Mouse (Mus musculus): ENCODE measurements around the gene Ficd. TPM values are rescaled to one million over a fixed set of nuclear protein-coding genes. Genes with fewer than 3 reads are reported as not detected.

The Ficd gene
- polyA plus RNA-seq, 1 experiment = 6.4 TPM

DNA sequence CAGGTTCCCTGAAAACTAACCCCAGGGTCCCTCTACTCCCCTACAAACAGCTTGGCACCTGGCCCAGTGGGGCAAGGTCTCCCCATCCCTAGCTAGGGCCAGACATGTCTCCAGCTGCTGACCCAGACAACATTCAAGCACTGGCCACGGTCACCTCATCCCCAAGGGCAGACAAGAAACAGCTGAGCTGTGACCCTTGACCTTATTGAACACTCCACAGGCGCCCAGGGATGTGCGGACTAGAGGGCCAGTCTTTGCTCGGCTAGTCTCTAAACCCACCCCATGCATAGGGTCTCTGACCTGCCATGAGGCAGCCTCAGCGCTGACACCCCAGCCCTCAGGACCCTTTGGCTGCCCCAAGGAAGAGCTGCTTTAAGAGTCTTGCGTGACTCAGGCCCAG lies 53.0 kb downstream of the Ficd start:
- DNase-seq (ENCODE audit: low read depth) = no peak
- TF ChIP-seq POLR2A (IDR thresholded peaks at IDR 0.05; ENCODE audit: borderline replicate concordance, extremely low read depth, insufficient read depth, insufficient read length, poor library complexity, severe bottlenecking) (no peak), CTCF (IDR thresholded peaks at IDR 0.05; ENCODE audit: borderline replicate concordance, extremely low read depth, insufficient read depth, insufficient read length) (no peak)

DNA sequence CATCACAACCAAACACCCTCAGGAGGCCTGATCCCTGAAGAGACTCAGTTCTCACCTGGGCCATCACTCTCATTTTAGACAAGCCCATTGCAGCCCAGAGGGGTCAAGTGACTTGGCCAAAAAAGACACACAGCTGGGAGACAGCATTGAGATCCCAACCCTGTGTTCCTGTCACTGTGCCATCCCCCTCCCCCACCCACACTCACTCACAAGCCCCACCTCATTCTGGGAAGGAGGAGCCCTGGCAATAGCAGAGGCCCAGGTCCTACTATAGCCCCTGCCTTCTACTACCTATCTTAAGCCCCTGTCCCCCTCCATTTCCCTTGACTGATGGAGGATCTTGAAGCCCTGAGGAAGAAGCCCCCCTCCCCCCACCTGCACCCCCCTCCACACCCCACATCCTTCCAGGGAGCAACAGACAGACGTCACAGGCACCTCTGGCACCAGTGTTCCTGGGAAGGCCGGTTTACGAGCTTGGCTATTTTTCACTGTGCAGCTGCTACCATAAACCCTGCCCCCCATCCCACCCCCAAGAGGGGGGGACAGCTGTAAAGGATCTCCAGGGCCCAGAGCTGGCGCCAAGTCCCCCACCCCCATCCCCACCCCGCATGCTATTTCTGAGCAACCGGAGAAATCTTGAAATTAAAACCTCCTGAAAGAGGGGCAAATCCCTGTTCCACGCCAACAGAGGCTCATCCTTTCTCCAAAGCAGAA lies 53.6 kb downstream of the Ficd start:
- no peak for DNase-seq (ENCODE audit: low read depth)
- no peak for TF ChIP-seq CTCF (IDR thresholded peaks at IDR 0.05; ENCODE audit: borderline replicate concordance, extremely low read depth, insufficient read depth, insufficient read length)

Other genes with a start within 250 kb of the Ficd start
- gene Wscd2, start 245.5 kb upstream of the Ficd start, polyA plus RNA-seq (2012; rRNA removed) = 9.2 and 13.5 TPM in 2 replicates
- gene Cmklr1, start 85.4 kb upstream of the Ficd start, polyA plus RNA-seq (2012; rRNA removed) = 2.7 and 3.9 TPM in 2 replicates
- gene 1700069L16Rik, start 11.0 kb upstream of the Ficd start, polyA plus RNA-seq (2012; rRNA removed) = not detected in 2 replicates
- 48.2 and 63.5 TPM in 2 replicates for gene Sart3, start 36.7 kb downstream of the Ficd start, polyA plus RNA-seq (2012; rRNA removed)
- gene Iscu, start 36.9 kb downstream of the Ficd start, polyA plus RNA-seq (2012; rRNA removed) = 71.7 and 92.1 TPM in 2 replicates
- 3.6 and 8.1 TPM in 2 replicates for gene Tmem119, start 64.7 kb downstream of the Ficd start, polyA plus RNA-seq (2012; rRNA removed)
- gene Selplg, start 96.8 kb downstream of the Ficd start, polyA plus RNA-seq (2012; rRNA removed) = 0.88 and 1.3 TPM in 2 replicates
- gene Coro1c, start 173.0 kb downstream of the Ficd start, polyA plus RNA-seq (2012; rRNA removed) = 136 and 202 TPM in 2 replicates